Mouse (Mus musculus): ENCODE data around the gene Akap12. TPM values are rescaled to one million over a fixed set of nuclear protein-coding genes. Genes with fewer than 3 reads are reported as not detected.

The Akap12 gene
- polyA plus RNA-seq, 1 experiment from 2014 or later, result 20.6 TPM

DNA sequence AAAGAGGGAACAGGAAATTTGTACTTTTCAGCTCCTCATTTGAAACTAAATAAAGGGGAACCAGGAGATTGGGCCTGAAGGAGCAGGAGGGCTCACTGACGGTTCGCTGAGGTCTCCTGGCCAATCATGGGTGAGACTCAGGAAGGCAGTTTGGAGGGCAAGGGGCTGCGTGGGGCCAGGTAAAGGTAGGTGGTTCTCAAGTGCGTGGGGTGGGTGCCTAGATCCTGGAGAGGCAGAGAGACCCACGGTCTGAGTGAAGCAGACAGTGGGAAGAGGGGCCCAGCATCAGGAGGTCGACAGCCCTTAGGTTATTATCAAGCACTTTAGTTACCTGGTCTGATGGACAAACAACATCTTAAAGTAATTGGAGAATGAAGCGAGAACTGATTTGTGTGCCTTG lies 108.1 kb downstream of the Akap12 start:
- Histone ChIP-seq H3K4me2 (replicated peaks) (no peak overlapping the region), H3K4me3 (no peak overlapping the region), H3K36me3 (no peaks in the 10 kb centered on the region; the same call in 1 of the 2 replicates), H3K4me1 (no peaks in the 10 kb centered on the region), H3K27ac (replicated peaks) (no peak overlapping the region), H3K27me3 (no peaks in the 10 kb centered on the region), H3K9me3 (no peaks in the 10 kb centered on the region), H3K9ac (replicated peaks) (no peak overlapping the region)
- no peak for ATAC-seq (replicated peaks)
- WGBS, result 94% methylated on average over 7 of the region's 7 CpGs

DNA sequence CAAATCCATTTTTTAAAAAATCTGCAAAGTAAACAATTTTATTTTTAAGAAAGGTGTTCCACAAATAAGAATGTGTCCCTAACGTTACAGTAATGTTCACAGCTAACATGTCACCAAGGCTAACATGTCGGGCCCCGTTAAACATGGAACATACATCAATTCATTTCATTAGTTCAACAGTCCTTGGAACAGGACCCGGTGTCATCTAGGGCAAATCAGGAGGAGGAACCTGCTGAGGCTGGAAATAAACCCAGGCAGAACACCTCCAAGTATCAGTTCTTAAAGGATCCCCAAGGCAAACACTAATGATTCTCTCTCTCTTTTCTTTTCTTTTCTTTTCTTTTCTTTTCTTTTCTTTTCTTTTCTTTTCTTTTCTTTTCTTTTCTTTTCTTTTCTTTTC lies 108.6 kb downstream of the Akap12 start:
- Histone ChIP-seq H3K4me1 (no peaks in the 10 kb centered on the region), H3K4me2 (replicated peaks) (no peak overlapping the region), H3K27me3 (no peaks in the 10 kb centered on the region), H3K27ac (replicated peaks) (no peak overlapping the region), H3K36me3 (no peaks in the 10 kb centered on the region), H3K9me3 (no peaks in the 10 kb centered on the region), H3K4me3 (no peak overlapping the region), H3K9ac (replicated peaks) (no peak overlapping the region)
- ATAC-seq (replicated peaks), result no peak
- 89% methylated on average over 4 of the region's 4 CpGs for WGBS

DNA sequence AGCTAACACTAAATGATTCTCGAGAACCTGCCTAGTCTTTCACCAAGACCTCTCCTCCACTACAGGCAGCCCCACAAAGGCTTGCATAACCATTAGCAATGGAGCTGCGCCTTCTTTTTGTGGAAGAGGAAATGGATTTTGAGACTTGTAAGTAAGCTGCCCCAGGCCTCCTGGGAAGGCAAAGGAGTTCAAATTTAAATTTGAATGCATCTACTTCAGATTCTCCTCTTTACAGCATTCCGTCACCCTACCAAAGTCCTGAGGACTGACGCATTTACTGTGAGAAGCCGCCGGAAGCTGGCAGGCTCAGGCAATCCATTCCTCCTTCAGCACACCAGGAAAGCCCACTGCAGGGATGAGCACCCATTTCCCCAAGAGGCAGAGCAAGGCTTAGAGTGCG lies 109.1 kb downstream of the Akap12 start:
- no peaks in the 10 kb centered on the region for H3K27me3 ChIP-seq
- 29% methylated on average over 7 of the region's 7 CpGs for WGBS
- H3K4me3 ChIP-seq, result no peak overlapping the region
- H3K4me2 ChIP-seq (replicated peaks), result no peak overlapping the region
- no peak overlapping the region for H3K9ac ChIP-seq (replicated peaks)
- no peaks in the 10 kb centered on the region for H3K36me3 ChIP-seq
- H3K27ac ChIP-seq (replicated peaks), result no peak overlapping the region
- no peaks in the 10 kb centered on the region for H3K4me1 ChIP-seq
- no peaks in the 10 kb centered on the region for H3K9me3 ChIP-seq
- no peak for ATAC-seq (replicated peaks)

DNA sequence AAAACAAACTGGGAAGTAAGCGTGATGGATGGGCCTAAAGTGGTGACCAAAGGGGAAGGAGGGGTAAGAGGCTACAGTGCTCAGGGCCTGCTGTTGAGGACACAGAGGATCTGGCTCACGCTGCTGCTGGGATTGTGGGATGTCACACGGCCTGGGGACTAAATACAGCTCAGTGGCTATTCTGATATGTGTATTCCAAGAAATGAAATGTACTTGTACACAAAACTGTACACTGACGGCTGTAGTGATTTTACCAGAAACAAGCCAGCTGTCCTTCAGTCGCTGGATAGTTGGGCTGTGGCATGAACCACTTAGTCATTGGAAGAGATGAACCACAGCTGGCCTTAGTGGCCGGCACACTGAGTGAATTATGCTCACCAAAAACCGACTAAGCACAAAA lies 110.3 kb downstream of the Akap12 start:
- no peaks in the 10 kb centered on the region for H3K27me3 ChIP-seq
- no peaks in the 10 kb centered on the region for H3K9me3 ChIP-seq
- H3K4me2 ChIP-seq (replicated peaks), result no peak overlapping the region
- WGBS, result 81% methylated on average over 7 of the region's 7 CpGs
- H3K4me1 ChIP-seq, result no peaks in the 10 kb centered on the region
- no peaks in the 10 kb centered on the region for H3K36me3 ChIP-seq
- no peak overlapping the region for H3K9ac ChIP-seq (replicated peaks)
- H3K27ac ChIP-seq (replicated peaks), result no peak overlapping the region
- H3K4me3 ChIP-seq, result no peak overlapping the region
- no peak for ATAC-seq (replicated peaks)

DNA sequence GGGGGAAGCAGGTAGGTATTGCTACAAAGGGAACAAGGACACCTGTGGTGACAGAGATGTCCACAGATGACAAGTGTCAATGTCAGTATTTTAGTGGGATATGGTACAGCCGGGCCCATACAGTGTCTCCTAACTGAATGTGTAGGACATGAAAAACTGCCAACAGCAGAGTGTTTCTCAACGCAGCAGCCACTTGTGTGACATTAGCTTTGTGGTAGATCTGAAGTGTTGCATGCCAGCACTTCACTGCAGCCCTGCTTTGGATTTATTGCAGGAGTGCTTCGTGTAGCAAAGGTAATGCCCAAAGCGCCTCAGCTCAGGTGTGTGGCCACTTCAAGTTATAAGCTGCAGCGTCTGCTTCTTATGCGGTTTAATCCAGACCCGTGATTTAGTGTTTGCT lies 110.8 kb downstream of the Akap12 start:
- Histone ChIP-seq H3K4me3 (no peak overlapping the region), H3K4me2 (replicated peaks) (no peak overlapping the region), H3K9ac (replicated peaks) (no peak overlapping the region), H3K4me1 (no peaks in the 10 kb centered on the region), H3K9me3 (no peaks in the 10 kb centered on the region), H3K36me3 (no peaks in the 10 kb centered on the region), H3K27ac (replicated peaks) (no peak overlapping the region), H3K27me3 (no peaks in the 10 kb centered on the region)
- no peak for ATAC-seq (replicated peaks)
- WGBS, result 92% methylated on average over 7 of the region's 7 CpGs

DNA sequence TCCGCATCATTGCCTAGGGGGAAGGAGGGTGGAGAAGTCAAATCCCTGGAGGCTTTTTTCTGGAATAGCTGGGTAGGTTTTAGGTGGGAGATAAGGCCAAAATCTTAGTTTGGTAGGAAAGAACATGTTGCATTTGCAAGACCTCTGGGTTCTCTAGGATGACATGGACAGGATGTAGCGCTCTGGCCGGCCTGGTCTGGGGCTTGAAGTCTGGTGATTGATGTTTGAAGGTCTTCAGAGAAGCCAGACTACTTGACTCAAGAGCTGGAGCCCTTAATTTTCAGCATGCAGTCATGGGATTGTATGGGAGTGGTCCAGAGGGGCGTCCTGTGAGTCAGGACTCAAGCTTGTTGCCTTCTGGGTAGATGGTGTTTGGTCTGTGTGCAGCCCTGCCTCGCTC lies 114.6 kb downstream of the Akap12 start:
- H3K4me1 ChIP-seq, result 0 out of 2 replicates have a peak, but pooled peaks cover 2% of the 10 kb centered on the region
- H3K36me3 ChIP-seq, result no peaks in the 10 kb centered on the region
- H3K9ac ChIP-seq (replicated peaks), result no peak overlapping the region
- 94% methylated on average over 5 of the region's 5 CpGs for WGBS
- no peak overlapping the region for H3K4me3 ChIP-seq
- no peak for ATAC-seq (replicated peaks)
- no peaks in the 10 kb centered on the region for H3K27me3 ChIP-seq
- no peaks in the 10 kb centered on the region for H3K9me3 ChIP-seq
- H3K4me2 ChIP-seq (replicated peaks), result no peak overlapping the region
- no peak overlapping the region for H3K27ac ChIP-seq (replicated peaks)

DNA sequence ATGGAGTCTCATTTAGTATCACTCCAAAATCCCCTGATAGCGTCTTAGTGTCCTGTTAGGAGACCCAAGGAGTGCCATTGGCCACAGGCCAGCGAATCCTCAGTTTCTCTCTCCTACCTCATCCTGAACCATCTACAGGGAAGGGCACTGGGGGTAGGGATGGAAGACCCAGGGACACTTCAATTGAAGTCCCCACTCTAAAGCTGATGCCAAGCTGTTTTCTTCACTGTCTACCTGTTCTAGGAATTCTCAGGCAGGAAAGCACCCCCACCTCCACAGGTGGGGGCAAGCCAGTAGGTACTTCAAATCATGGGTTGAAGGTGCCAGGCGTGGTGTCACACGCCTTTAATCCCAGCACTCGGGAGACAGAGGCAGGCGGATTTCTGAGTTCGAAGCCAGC lies 118.1 kb downstream of the Akap12 start:
- H3K9me3 ChIP-seq, result no peaks in the 10 kb centered on the region
- H3K27ac ChIP-seq (replicated peaks), result no peak overlapping the region
- H3K4me1 ChIP-seq, result peaks cover 12% of the 10 kb centered on the region
- WGBS, result 94% methylated on average over 7 of the region's 7 CpGs
- no peak overlapping the region for H3K9ac ChIP-seq (replicated peaks)
- H3K4me2 ChIP-seq (replicated peaks), result no peak overlapping the region
- no peaks in the 10 kb centered on the region for H3K27me3 ChIP-seq
- no peak for ATAC-seq (replicated peaks)
- H3K36me3 ChIP-seq, result no peaks in the 10 kb centered on the region
- H3K4me3 ChIP-seq, result no peak overlapping the region

DNA sequence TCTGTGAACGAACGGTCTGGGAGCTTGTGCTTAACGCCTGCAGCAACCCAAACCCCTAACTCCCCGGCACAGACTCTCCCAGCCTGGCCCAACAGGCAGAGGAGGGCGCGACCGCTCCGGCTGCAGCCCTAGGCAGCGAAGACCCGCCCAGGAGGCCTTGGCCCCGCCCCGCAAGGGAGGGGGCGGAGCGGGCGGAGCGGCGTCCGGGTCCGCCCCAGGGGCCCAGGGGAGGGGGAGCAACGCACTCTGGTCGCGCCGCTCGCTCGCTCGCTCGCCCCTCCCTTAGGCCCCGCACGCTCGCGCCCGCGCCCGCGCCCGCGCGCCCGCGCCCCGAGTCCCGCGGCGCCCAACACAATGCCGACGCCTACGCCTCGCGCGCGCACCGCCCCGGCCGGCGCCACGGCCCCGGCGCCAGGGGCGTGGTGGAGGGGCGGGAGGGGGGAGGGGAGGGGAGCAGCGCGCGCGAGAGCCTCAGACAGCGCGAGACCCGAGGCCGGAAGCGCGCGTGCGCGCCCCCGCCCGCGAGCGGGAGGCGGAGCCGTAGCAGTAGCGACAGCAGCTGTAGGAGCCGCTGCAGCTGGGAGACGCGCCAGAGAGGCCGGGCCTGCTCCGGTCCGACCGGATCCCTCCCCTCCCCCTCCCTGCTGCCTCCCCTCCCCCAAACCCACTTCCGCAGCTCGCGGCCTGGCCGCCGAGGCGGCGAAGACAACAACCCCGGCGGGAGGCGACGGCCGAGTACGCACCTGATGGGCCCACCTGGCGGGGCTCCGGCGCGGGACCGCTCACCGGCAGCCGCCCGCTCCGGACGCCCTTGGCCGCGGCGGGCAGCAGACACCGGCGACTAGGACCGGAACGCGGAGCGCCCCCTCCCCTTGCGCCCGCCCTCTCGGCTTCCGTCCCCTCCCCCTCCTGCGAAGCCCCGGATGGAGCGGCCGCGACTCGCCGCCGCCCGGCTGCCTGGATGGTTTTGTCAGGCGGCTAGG lies 120.7 kb downstream of the Akap12 start:
- ATAC-seq (replicated peaks), result peak; percentile 91

DNA sequence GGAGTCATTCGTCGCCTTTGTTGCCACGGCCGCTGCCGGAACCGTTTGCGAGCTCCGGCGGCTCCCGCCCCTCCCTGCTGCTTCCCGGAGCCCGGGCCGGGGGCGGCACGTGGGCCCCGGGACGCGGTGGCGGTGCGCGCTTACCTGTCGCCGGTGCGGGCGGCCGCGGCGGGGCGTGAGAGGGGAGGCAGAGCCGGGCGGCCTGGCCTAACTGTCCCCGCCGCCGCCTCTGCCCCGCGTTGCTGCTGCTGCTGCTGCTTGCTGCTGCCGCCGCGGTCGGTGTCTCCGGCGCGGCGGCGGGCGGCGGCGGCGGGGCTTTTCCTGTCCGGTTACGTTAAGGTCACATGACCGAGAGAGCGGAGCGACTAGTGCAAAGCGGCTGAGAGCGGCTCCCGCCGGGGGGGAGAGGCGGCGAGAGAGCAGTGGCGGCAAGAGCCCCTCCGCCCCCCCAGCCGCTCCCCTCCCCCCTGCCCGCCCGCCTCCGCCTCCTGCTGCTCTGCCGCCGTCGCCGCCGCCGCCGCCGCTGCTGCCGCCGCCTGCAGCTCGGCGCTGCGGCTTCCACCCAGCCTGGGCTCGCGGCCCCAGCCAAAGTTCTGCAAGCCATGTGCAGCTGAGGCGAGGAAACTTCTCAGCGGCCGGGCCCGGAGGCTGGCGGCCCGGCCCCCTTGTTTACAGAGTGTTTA lies 121.7 kb downstream of the Akap12 start, which contains the start of gene Zbtb2:
Gene Zbtb2 (minus strand): TSS at position 408 of the 683 bp plus-strand sequence.
- H3K9ac ChIP-seq (replicated peaks), result peak within 1 kb of the TSS; percentile 99

More for the DNA sequence above, 120.7 kb downstream of the Akap12 start:
- Histone ChIP-seq H3K4me3 (peak overlapping the region; percentile 99), H3K36me3 (no peaks in the 10 kb centered on the region), H3K27me3 (no peaks in the 10 kb centered on the region), H3K4me2 (replicated peaks) (peak overlapping the region; percentile 69), H3K9ac (replicated peaks) (peak overlapping the region; percentile 99), H3K4me1 (peaks cover 39% of the 10 kb centered on the region), H3K9me3 (no peaks in the 10 kb centered on the region), H3K27ac (replicated peaks) (peak overlapping the region; percentile 100)
- WGBS, result under 1% methylated on average over 78 of the region's 133 CpGs

DNA sequence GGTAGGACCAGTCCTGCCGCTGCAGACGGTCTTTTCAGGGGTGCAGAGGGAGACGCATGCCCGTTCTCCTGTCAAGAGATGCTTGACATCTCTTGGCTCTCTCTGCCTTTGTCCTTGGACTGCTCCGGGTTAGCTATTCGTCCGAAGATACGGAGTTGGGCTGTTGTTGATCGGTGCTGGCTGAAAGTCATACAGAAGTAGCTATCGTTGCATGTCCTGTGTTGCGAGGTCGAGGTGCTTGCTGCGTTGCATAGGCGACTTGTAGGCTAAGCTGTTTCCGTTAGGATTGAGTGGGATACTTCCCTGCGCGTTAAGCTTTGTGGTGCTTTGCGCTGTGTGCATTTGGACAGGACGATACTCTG lies 122.2 kb downstream of the Akap12 start:
- under 1% methylated on average over 19 of the region's 19 CpGs for WGBS
- ATAC-seq (replicated peaks), result no peak
- peak overlapping the region; percentile 99 for H3K9ac ChIP-seq (replicated peaks)

More for the DNA sequence above, 121.7 kb downstream of the Akap12 start, which contains the start of gene Zbtb2:
- peak; percentile 14 for ATAC-seq (replicated peaks)
- peak within 1 kb of the TSS; percentile 99 for H3K4me3 ChIP-seq
- H3K4me2 ChIP-seq (replicated peaks), result peak within 1 kb of the TSS; percentile 69
- no peaks in the 10 kb centered on the region for H3K27me3 ChIP-seq
- under 1% methylated on average over 64 of the region's 87 CpGs for WGBS
- H3K27ac ChIP-seq (replicated peaks), result peak within 1 kb of the TSS; percentile 100
- H3K36me3 ChIP-seq, result no peaks in the 10 kb centered on the region
- no peaks in the 10 kb centered on the region for H3K9me3 ChIP-seq
- H3K4me1 ChIP-seq, result peaks cover 44% of the 10 kb centered on the region

DNA sequence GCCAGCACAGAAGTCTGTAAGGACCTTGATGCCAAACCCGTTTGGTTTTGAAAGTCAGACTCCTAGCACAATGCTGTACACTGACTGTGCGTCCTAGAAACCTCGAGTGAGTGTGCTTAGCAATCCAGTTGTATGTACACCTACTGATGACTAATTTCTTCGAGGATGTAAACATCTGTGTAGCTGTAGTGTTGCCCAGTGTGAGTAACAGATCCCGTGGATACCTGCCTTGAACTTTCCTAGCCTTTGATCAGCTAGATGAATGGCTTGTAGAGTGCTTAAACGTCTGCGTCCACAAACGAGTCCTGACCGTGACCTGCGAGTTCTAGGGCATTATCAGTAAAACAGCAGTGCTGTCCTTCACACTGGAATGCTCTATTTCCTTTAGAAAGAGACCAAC lies 122.9 kb downstream of the Akap12 start:
- H3K27me3 ChIP-seq, result no peaks in the 10 kb centered on the region
- no peak overlapping the region for H3K27ac ChIP-seq (replicated peaks)
- peaks cover 44% of the 10 kb centered on the region for H3K4me1 ChIP-seq
- H3K4me3 ChIP-seq, result peak overlapping the region; percentile 99
- H3K9me3 ChIP-seq, result no peaks in the 10 kb centered on the region
- H3K9ac ChIP-seq (replicated peaks), result peak overlapping the region; percentile 99
- WGBS, result 20% methylated on average over 10 of the region's 10 CpGs
- no peaks in the 10 kb centered on the region for H3K36me3 ChIP-seq
- H3K4me2 ChIP-seq (replicated peaks), result peak overlapping the region; percentile 69
- ATAC-seq (replicated peaks), result no peak

More for the DNA sequence above, 122.2 kb downstream of the Akap12 start:
- peaks cover 44% of the 10 kb centered on the region for H3K4me1 ChIP-seq
- H3K36me3 ChIP-seq, result no peaks in the 10 kb centered on the region
- H3K27me3 ChIP-seq, result no peaks in the 10 kb centered on the region
- H3K27ac ChIP-seq (replicated peaks), result peak overlapping the region; percentile 100
- H3K4me2 ChIP-seq (replicated peaks), result peak overlapping the region; percentile 69
- peak overlapping the region; percentile 99 for H3K4me3 ChIP-seq
- no peaks in the 10 kb centered on the region for H3K9me3 ChIP-seq

DNA sequence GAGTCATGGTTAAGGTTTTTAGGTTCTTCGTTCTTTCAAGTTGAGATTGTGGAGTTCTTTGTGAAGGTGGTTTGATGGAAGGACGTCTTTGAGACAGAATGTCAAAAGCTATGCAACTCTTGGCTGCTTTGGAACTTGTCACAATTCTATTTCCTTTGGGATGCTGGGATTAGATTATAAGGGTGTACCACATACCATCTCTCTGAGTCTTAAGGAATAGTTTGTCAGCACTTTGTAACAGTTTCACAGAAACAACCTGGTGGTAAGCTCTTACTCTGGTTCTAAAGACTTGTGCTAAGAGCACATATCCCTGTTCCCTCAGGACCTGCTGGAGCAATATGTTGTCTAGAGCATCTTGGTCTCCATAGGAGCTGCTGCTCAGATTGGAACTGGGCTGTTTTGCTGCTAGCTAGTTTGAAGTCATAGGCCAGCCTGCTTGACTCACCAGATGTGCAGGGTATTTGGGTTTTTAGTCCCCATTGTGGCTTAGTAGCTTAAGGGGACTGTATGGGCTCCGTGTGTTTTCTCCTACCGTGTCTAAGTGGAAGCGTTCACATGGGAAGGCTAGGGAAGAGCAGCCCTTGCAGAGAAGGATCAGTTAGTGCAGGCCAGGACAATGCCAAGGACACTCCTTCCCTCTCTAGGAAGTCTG lies 123.4 kb downstream of the Akap12 start:
- peaks cover 44% of the 10 kb centered on the region for H3K4me1 ChIP-seq
- H3K9ac ChIP-seq (replicated peaks), result peak overlapping the region; percentile 99
- ATAC-seq (replicated peaks), result no peak
- peak overlapping the region; percentile 99 for H3K4me3 ChIP-seq
- no peaks in the 10 kb centered on the region for H3K27me3 ChIP-seq
- H3K4me2 ChIP-seq (replicated peaks), result peak overlapping the region; percentile 69
- no peaks in the 10 kb centered on the region for H3K9me3 ChIP-seq
- H3K27ac ChIP-seq (replicated peaks), result no peak overlapping the region
- 57% methylated on average over 5 of the region's 5 CpGs for WGBS
- H3K36me3 ChIP-seq, result no peaks in the 10 kb centered on the region

Data from forebrain, embryonic 15.5 days (tissue).